Mouse (Mus musculus) testis, adult 2 months (tissue): ENCODE measurements around the gene Msh4. TPM values are rescaled to one million over a fixed set of nuclear protein-coding genes. Genes with fewer than 3 reads are reported as not detected.

Source experiments
- H3K27ac ChIP-seq: fragments of 200-500 bp; 2 replicates; pipeline ENCODE4 v1.5.1; 2012; ENCODE audit warnings: low read depth, low read length; ENCODE audit not compliant: control insufficient read depth, insufficient read depth
- H3K27me3 ChIP-seq: fragments of 200-500 bp; 2 replicates; pipeline ENCODE4 v1.6.1; 2012; ENCODE audit warnings: mild to moderate bottlenecking, low read length, moderate library complexity; ENCODE audit not compliant: control insufficient read depth, insufficient read depth
- H3K36me3 ChIP-seq: fragments of 200-500 bp; 2 replicates; pipeline ENCODE4 v1.6.1; 2012; ENCODE audit warnings: mild to moderate bottlenecking, low read length; ENCODE audit not compliant: control insufficient read depth, insufficient read depth
- H3K4me1 ChIP-seq: fragments of 200-500 bp; 2 replicates; pipeline ENCODE4 v1.6.1; 2012; ENCODE audit warnings: low read length; ENCODE audit not compliant: control insufficient read depth, insufficient read depth
- H3K4me3 ChIP-seq: fragments of 200-500 bp; 2 replicates; pipeline ENCODE4 v1.5.1; 2012; ENCODE audit warnings: low read depth, mild to moderate bottlenecking, low read length, moderate library complexity, mixed read lengths; ENCODE audit not compliant: control insufficient read depth
- CTCF ChIP-seq: fragments of 200-500 bp; IDR thresholded peaks from 2 replicates; pipeline ENCODE4 v1.5.1; 2012; ENCODE audit warnings: low read depth, mild to moderate bottlenecking, inconsistent platforms, low read length, moderate library complexity; ENCODE audit not compliant: control insufficient read depth, insufficient read depth, insufficient replicate concordance
- POLR2A ChIP-seq: fragments of 200-500 bp; IDR thresholded peaks from 2 replicates; pipeline ENCODE4 v1.6.1; 2012; ENCODE audit warnings: low read depth, mild to moderate bottlenecking, inconsistent platforms, low read length, moderate library complexity; ENCODE audit not compliant: control insufficient read depth
- polyA plus RNA-seq: library from polyadenylated mRNA; depleted of rRNA; stranded (reverse); fragments of >200 nt; gene quantifications from 2 replicates; pipeline ENCODE4 v1.2.3, GENCODE M21; 2012

The Msh4 gene
- polyA plus RNA-seq, 1 experiment: 14.6 TPM

GRCm38 (mm10) chr3:153910489-153910888 lies 4.6 kb upstream of the Msh4 start:
- H3K27me3 ChIP-seq: no peaks in the 10 kb centered on the region
- H3K4me3 ChIP-seq: peak overlapping the region; percentile 37
- peaks cover 4% of the 10 kb centered on the region for H3K4me1 ChIP-seq
- H3K27ac ChIP-seq: no peak overlapping the region
- TF ChIP-seq CTCF (no peak), POLR2A (no peak)
- peaks cover 3% of the 10 kb centered on the region for H3K36me3 ChIP-seq

GRCm38 (mm10) chr3:153908919-153909318 lies 3.0 kb upstream of the Msh4 start:
- TF ChIP-seq POLR2A: no peak
- H3K4me3 ChIP-seq: no peak overlapping the region
- peaks cover 9% of the 10 kb centered on the region for H3K4me1 ChIP-seq
- H3K27me3 ChIP-seq: no peaks in the 10 kb centered on the region
- H3K36me3 ChIP-seq: peaks cover 3% of the 10 kb centered on the region
- H3K27ac ChIP-seq: no peak overlapping the region

GRCm38 (mm10) chr3:153905251-153906135 lies 445 bp downstream of the Msh4 start:
- Histone ChIP-seq H3K27ac (peak overlapping the region; percentile 64), H3K36me3 (peaks cover 3% of the 10 kb centered on the region)
- TF ChIP-seq CTCF: no peak
- TF ChIP-seq POLR2A: peak; percentile 69; the same call in 1 of the 2 replicates

GRCm38 (mm10) chr3:153904586-153904985 lies 1.4 kb downstream of the Msh4 start:
- Histone ChIP-seq H3K36me3 (peaks cover 3% of the 10 kb centered on the region), H3K4me1 (peaks cover 8% of the 10 kb centered on the region), H3K27me3 (no peaks in the 10 kb centered on the region), H3K4me3 (peak overlapping the region; percentile 7; the same call in 1 of the 2 replicates), H3K27ac (no peak overlapping the region)
- peak; percentile 57; the same call in 1 of the 2 replicates for TF ChIP-seq CTCF
- no peak for TF ChIP-seq POLR2A

More at GRCm38 (mm10) chr3:153905251-153906135, 445 bp downstream of the Msh4 start:
- Histone ChIP-seq H3K27me3 (no peaks in the 10 kb centered on the region), H3K4me1 (peaks cover 8% of the 10 kb centered on the region), H3K4me3 (peak overlapping the region; percentile 89)

GRCm38 (mm10) chr3:153902595-153902994 lies 3.3 kb downstream of the Msh4 start:
- no peaks in the 10 kb centered on the region for H3K27me3 ChIP-seq
- H3K4me3 ChIP-seq: no peak overlapping the region
- peaks cover 8% of the 10 kb centered on the region for H3K4me1 ChIP-seq
- no peak for TF ChIP-seq POLR2A
- TF ChIP-seq CTCF: no peak
- no peak overlapping the region for H3K27ac ChIP-seq
- peaks cover 1% of the 10 kb centered on the region for H3K36me3 ChIP-seq

GRCm38 (mm10) chr3:153901904-153902303 lies 4.0 kb downstream of the Msh4 start:
- no peak for TF ChIP-seq POLR2A
- TF ChIP-seq CTCF: no peak

GRCm38 (mm10) chr3:153897216-153897615 lies 8.7 kb downstream of the Msh4 start:
- no peaks in the 10 kb centered on the region for H3K36me3 ChIP-seq
- H3K4me1 ChIP-seq: no peaks in the 10 kb centered on the region
- no peak overlapping the region for H3K27ac ChIP-seq
- no peaks in the 10 kb centered on the region for H3K27me3 ChIP-seq
- TF ChIP-seq POLR2A (no peak), CTCF (no peak)
- no peak overlapping the region for H3K4me3 ChIP-seq

More at GRCm38 (mm10) chr3:153901904-153902303, 4.0 kb downstream of the Msh4 start:
- Histone ChIP-seq H3K4me1 (peaks cover 8% of the 10 kb centered on the region), H3K4me3 (no peak overlapping the region), H3K36me3 (no peaks in the 10 kb centered on the region), H3K27ac (no peak overlapping the region), H3K27me3 (no peaks in the 10 kb centered on the region)

GRCm38 (mm10) chr3:153895454-153895853 lies 10.5 kb downstream of the Msh4 start:
- Histone ChIP-seq H3K27me3 (no peaks in the 10 kb centered on the region), H3K36me3 (no peaks in the 10 kb centered on the region), H3K4me3 (no peak overlapping the region), H3K27ac (no peak overlapping the region), H3K4me1 (no peaks in the 10 kb centered on the region)
- TF ChIP-seq POLR2A (no peak), CTCF (no peak)
